8 mouse cellular contexts compared by ENCODE assay signal in the genomic region with DNA sequence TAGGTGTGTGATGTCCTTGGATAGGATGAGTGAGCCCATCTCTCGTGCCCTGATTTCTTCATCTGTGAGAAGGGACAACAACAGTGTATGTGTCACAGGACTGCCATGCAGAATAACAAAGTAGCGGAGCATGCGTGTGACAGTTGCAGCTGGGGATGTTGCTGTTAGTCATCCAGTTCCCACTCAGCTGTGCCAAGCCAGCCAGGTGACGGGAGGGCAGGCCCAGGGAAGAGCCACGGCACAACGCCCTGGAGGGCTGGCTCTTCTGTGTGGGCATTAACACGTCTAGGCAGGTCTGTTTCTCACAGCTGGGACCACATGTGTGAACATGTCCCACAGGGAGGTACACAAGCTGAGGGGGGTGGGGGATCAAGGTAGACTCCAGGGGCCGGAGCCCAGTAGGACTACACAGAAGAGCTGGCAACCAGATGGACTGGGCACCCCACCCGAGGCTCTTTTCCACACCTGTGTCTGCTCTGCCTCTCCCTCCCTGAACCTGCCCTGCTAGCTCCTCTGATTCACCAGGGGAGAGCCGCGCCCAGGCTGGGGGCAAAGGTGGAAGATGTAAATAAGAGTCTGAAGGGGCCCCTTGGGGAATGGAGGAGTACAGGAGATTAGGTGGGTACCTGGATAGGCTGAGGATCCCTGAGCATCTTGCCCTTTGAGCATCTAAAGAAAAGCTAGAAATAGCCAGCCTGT. TPM values are rescaled to one million over a fixed set of nuclear protein-coding genes. Genes with fewer than 3 reads are reported as not detected.
DNase-seq lines count a peak whose midpoint lies in the region; ATAC-seq and TF ChIP-seq lines count a peak whose summit lies in the region.

No protein-coding gene starts in this region.

- no peaks in the 10 kb centered on the region for H3K27me3 ChIP-seq in cerebellum, adult 2 months (ENCODE audit: control insufficient read depth, insufficient read depth, low read length)
- no peaks in the 10 kb centered on the region for H3K27me3 ChIP-seq in heart, embryonic 13.5 days (replicated peaks)
- no peaks in the 10 kb centered on the region for H3K27me3 ChIP-seq in liver, embryonic 12.5 days (replicated peaks)
- no peaks in the 10 kb centered on the region for H3K27me3 ChIP-seq in stomach, embryonic 16.5 days (ENCODE audit: control insufficient read depth, insufficient read depth, low read length)

- TF ChIP-seq CTCF in cerebellum, adult 2 months (IDR thresholded peaks at IDR 0.05; ENCODE audit: borderline replicate concordance, insufficient read depth, low read depth, low read length): no peak

- DNase-seq in cerebellum, adult 2 months: peak; percentile 39 to 44
- DNase-seq in cerebellum, postnatal 4 days (ENCODE audit: low spot score in 2 of 2): no peak
- peak; percentile 67 for DNase-seq in urinary bladder, postnatal 14 days (ENCODE audit: low spot score)
- DNase-seq in urinary bladder, adult 2 months (ENCODE audit: low spot score): no peak
- DNase-seq in T-cell, adult 2 months (ENCODE audit: low spot score): no peak

- H3K36me3 ChIP-seq in heart, embryonic 13.5 days: peaks cover 11% of the 10 kb centered on the region
- H3K36me3 ChIP-seq in liver, embryonic 12.5 days: peaks cover 17% of the 10 kb centered on the region
- no peaks in the 10 kb centered on the region for H3K36me3 ChIP-seq in stomach, embryonic 16.5 days (ENCODE audit: control insufficient read depth, insufficient read depth, low read length)

- peak overlapping the region; percentile 65 for H3K9ac ChIP-seq in heart, embryonic 13.5 days
- no peak overlapping the region for H3K9ac ChIP-seq in liver, embryonic 12.5 days
- peak overlapping the region; percentile 32 for H3K9ac ChIP-seq in stomach, embryonic 16.5 days (ENCODE audit: low read length)

- H3K4me3 ChIP-seq in cerebellum, adult 2 months (replicated peaks; ENCODE audit: insufficient read depth, low read depth, low read length): peak overlapping the region; percentile 60
- H3K4me3 ChIP-seq in heart, embryonic 13.5 days: 0 out of 2 replicates have a peak overlapping the region, but pooled peaks have one; percentile 6
- H3K4me3 ChIP-seq in liver, embryonic 12.5 days: no peak overlapping the region
- H3K4me3 ChIP-seq in stomach, embryonic 16.5 days (replicated peaks; ENCODE audit: low read length): peak overlapping the region; percentile 91

- no peaks in the 10 kb centered on the region for H3K9me3 ChIP-seq in heart, embryonic 13.5 days
- no peaks in the 10 kb centered on the region for H3K9me3 ChIP-seq in liver, embryonic 12.5 days (replicated peaks)
- H3K9me3 ChIP-seq in stomach, embryonic 16.5 days (replicated peaks; ENCODE audit: control insufficient read depth, low read length): no peaks in the 10 kb centered on the region

- WGBS in cerebellum, adult 2 months: 20% methylated on average over 11 of the region's 11 CpGs
- WGBS in heart, embryonic 13.5 days: 82% methylated on average over 11 of the region's 11 CpGs
- WGBS in liver, embryonic 12.5 days (ENCODE audit: insufficient replicate concordance): 81% methylated on average over 11 of the region's 11 CpGs
- 46% methylated on average over 11 of the region's 11 CpGs for WGBS in stomach, embryonic 16.5 days

- peaks cover 17% of the 10 kb centered on the region for H3K4me1 ChIP-seq in cerebellum, adult 2 months (ENCODE audit: control insufficient read depth, insufficient read depth, low read length)
- H3K4me1 ChIP-seq in heart, embryonic 13.5 days: peaks cover 51% of the 10 kb centered on the region
- peaks cover 83% of the 10 kb centered on the region for H3K4me1 ChIP-seq in liver, embryonic 12.5 days
- H3K4me1 ChIP-seq in stomach, embryonic 16.5 days (ENCODE audit: control insufficient read depth, insufficient read depth, low read length): peaks cover 41% of the 10 kb centered on the region

- TF ChIP-seq POLR2A in cerebellum, adult 2 months (IDR thresholded peaks at IDR 0.05; ENCODE audit: borderline replicate concordance, insufficient read depth, low read length): no peak

- peak overlapping the region; percentile 93 for H3K4me2 ChIP-seq in heart, embryonic 13.5 days
- peak overlapping the region; percentile 92 for H3K4me2 ChIP-seq in liver, embryonic 12.5 days
- peak overlapping the region; percentile 76 for H3K4me2 ChIP-seq in stomach, embryonic 16.5 days (ENCODE audit: low read depth, low read length)

- peak overlapping the region; percentile 14; the same call in 1 of the 2 replicates for H3K27ac ChIP-seq in cerebellum, adult 2 months (ENCODE audit: insufficient read depth, low read length)
- no peak overlapping the region for H3K27ac ChIP-seq in heart, embryonic 13.5 days (replicated peaks)
- H3K27ac ChIP-seq in liver, embryonic 12.5 days: 0 out of 2 replicates have a peak overlapping the region, but pooled peaks have one; percentile 21
- H3K27ac ChIP-seq in stomach, embryonic 16.5 days (ENCODE audit: low read length): peak overlapping the region; percentile 77

- no peak for ATAC-seq in heart, embryonic 13.5 days (ENCODE audit: extremely low read depth, insufficient number of reproducible peaks, low FRiP score, low TSS enrichment)
- ATAC-seq in liver, embryonic 12.5 days: no peak
- peak; percentile 64 for ATAC-seq in stomach, embryonic 16.5 days (ENCODE audit: insufficient read depth, low FRiP score)

RNA-seq across cellular contexts. Expression of a gene that starts 3.4 kb away (rescaled TPM):
- polyA plus RNA-seq in cerebellum, adult 2 months (2012; rRNA removed): 12.4 and 13.2 TPM in 2 replicates
- 9.9 and 11.6 TPM in 2 replicates for polyA plus RNA-seq in urinary bladder, adult 2 months (2012; rRNA removed)
- polyA plus RNA-seq in heart, embryonic 13.5 days (2015; fragmentation: Nextera tagmentation; extraction: Ambion mirVana): 2.3 and 3.3 TPM in 2 replicates
- 3.5 and 4.1 TPM in 2 replicates for polyA plus RNA-seq in liver, embryonic 12.5 days (2016; fragmentation: Nextera tagmentation; extraction: Ambion mirVana)
- polyA plus RNA-seq in stomach, embryonic 16.5 days (2015; fragmentation: Nextera tagmentation; extraction: Ambion mirVana): 10.3 and 11.0 TPM in 2 replicates

RNA-seq across cellular contexts. Expression of a gene that starts 7.8 kb away (rescaled TPM):
- 20.8 and 23.9 TPM in 2 replicates for polyA plus RNA-seq in cerebellum, adult 2 months (2012; rRNA removed)
- 20.4 and 20.7 TPM in 2 replicates for polyA plus RNA-seq in urinary bladder, adult 2 months (2012; rRNA removed)
- 10.2 and 12.0 TPM in 2 replicates for polyA plus RNA-seq in heart, embryonic 13.5 days (2015; fragmentation: Nextera tagmentation; extraction: Ambion mirVana)
- 14.2 and 15.7 TPM in 2 replicates for polyA plus RNA-seq in liver, embryonic 12.5 days (2016; fragmentation: Nextera tagmentation; extraction: Ambion mirVana)
- 26.4 TPM in 2 replicates for polyA plus RNA-seq in stomach, embryonic 16.5 days (2015; fragmentation: Nextera tagmentation; extraction: Ambion mirVana)

RNA-seq across cellular contexts. Expression of a gene that starts 29.0 kb away (rescaled TPM):
- polyA plus RNA-seq in cerebellum, adult 2 months (2012; rRNA removed): 158 and 173 TPM in 2 replicates
- polyA plus RNA-seq in urinary bladder, adult 2 months (2012; rRNA removed): 114 and 140 TPM in 2 replicates
- polyA plus RNA-seq in heart, embryonic 13.5 days (2015; fragmentation: Nextera tagmentation; extraction: Ambion mirVana): 158 TPM in 2 replicates
- polyA plus RNA-seq in liver, embryonic 12.5 days (2016; fragmentation: Nextera tagmentation; extraction: Ambion mirVana): 150 and 163 TPM in 2 replicates
- polyA plus RNA-seq in stomach, embryonic 16.5 days (2015; fragmentation: Nextera tagmentation; extraction: Ambion mirVana): 184 and 213 TPM in 2 replicates

RNA-seq across cellular contexts. Expression of a gene that starts 29.4 kb away (rescaled TPM):
- polyA plus RNA-seq in cerebellum, adult 2 months (2012; rRNA removed): 17.9 and 18.8 TPM in 2 replicates
- 11.1 and 12.0 TPM in 2 replicates for polyA plus RNA-seq in urinary bladder, adult 2 months (2012; rRNA removed)
- 2.9 and 3.1 TPM in 2 replicates for polyA plus RNA-seq in heart, embryonic 13.5 days (2015; fragmentation: Nextera tagmentation; extraction: Ambion mirVana)
- polyA plus RNA-seq in liver, embryonic 12.5 days (2016; fragmentation: Nextera tagmentation; extraction: Ambion mirVana): 1.5 TPM in 2 replicates
- 3.2 TPM in 2 replicates for polyA plus RNA-seq in stomach, embryonic 16.5 days (2015; fragmentation: Nextera tagmentation; extraction: Ambion mirVana)

RNA-seq across cellular contexts. Expression of a gene that starts 33.2 kb away (rescaled TPM):
- 56.7 and 64.1 TPM in 2 replicates for polyA plus RNA-seq in cerebellum, adult 2 months (2012; rRNA removed)
- 44.1 and 47.3 TPM in 2 replicates for polyA plus RNA-seq in urinary bladder, adult 2 months (2012; rRNA removed)
- 8.3 and 8.8 TPM in 2 replicates for polyA plus RNA-seq in heart, embryonic 13.5 days (2015; fragmentation: Nextera tagmentation; extraction: Ambion mirVana)
- polyA plus RNA-seq in liver, embryonic 12.5 days (2016; fragmentation: Nextera tagmentation; extraction: Ambion mirVana): 3.9 and 4.0 TPM in 2 replicates
- 13.7 and 15.8 TPM in 2 replicates for polyA plus RNA-seq in stomach, embryonic 16.5 days (2015; fragmentation: Nextera tagmentation; extraction: Ambion mirVana)

Comparison
In these comparisons a context has a peak if more than half of its experiments do, and no peak if none do; other contexts are left out.
1. DNase-seq: peak in cerebellum, adult 2 months (2 of 2) and urinary bladder, postnatal 14 days (single experiment); none in cerebellum, postnatal 4 days (0 of 2), urinary bladder, adult 2 months (single experiment) and T-cell, adult 2 months (single experiment).
2. Peak in every context shown above with its lines, with median percentiles within 50 percentile points of each other: H3K4me2 ChIP-seq.